Mouse (Mus musculus) brain, embryonic 18.5 days (tissue): ENCODE results near the gene Nup214.

ENCODE experiments used
- DNase-seq: peaks from one replicate; pipeline ENCODE4 v3.0.0-alpha.2; 2012; ENCODE audit warnings: low read depth, low spot score

Gene Nup214

GRCm38 (mm10) chr2:32045375-32045774 is 71.1 kb downstream of the Nup214 start:
- no peak for DNase-seq

DNA sequence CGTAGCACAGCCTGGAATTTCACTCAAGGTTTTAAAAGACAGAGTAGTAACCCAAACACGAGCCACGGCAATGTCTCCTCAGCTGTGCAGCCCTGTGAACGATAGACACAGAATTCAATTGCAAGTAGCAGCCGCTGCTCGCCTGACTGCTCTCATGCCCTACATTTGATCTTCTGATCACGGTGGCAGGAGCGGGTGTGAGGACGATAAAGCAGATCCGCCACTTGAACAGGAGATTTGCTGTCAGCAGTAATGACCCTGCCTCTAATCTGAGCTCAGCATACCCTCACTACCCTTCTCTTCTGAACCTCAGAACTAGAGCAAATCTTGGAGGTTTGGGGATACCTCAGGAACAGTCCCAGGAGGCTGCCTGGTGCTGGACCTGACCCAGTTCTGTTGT is 71.8 kb downstream of the Nup214 start:
- no peak for DNase-seq

- DNase-seq = no peak
Observed at GRCm38 (mm10) chr2:32047323-32047722, 73.1 kb downstream of the Nup214 start.

GRCm38 (mm10) chr2:32051791-32052190 is 77.6 kb downstream of the Nup214 start:
- DNase-seq = no peak

GRCm38 (mm10) chr2:32052418-32052817 is 78.2 kb downstream of the Nup214 start:
- no peak for DNase-seq

- DNase-seq = no peak
Observed at GRCm38 (mm10) chr2:32055357-32055965, 81.2 kb downstream of the Nup214 start.

DNA sequence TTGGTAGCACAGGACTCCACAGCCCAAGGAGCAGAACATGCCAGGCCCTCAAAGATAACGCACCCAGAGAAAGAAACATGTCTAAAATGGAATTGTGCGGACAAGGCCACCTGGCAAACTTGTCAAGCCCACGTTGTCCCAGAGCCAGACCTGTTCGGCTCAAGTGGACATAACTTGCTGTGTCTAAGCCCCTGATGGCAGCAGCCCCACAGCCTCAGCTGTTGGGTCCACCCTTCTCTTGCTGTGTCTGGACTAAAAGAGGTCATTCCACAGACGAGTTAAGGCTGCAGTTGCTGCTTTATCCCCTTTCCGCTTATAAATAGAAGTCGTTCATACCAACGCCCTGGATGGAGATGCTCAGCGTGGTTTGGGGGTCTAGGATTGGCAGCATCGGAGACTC is 82.3 kb downstream of the Nup214 start:
- no peak for DNase-seq

DNA sequence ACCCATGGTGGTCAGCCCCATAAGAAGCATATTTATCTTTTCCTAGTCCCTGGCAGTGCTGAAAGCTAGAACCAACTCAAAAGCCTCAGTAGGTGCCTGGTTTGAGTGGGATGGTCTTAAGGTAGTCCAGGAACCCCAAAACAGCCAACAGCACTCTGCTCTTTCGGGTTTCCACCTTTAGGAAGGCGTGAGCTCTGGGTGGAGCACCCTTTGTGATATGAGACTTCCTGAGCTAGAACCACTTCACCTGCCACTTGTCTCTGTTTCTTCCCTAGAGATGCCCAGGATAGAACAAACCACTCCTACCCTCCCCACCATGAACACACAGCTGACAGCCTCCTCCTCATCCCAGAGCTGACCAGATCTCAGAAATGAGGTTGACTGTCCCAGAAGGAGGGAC is 83.1 kb downstream of the Nup214 start:
- DNase-seq = no peak

DNA sequence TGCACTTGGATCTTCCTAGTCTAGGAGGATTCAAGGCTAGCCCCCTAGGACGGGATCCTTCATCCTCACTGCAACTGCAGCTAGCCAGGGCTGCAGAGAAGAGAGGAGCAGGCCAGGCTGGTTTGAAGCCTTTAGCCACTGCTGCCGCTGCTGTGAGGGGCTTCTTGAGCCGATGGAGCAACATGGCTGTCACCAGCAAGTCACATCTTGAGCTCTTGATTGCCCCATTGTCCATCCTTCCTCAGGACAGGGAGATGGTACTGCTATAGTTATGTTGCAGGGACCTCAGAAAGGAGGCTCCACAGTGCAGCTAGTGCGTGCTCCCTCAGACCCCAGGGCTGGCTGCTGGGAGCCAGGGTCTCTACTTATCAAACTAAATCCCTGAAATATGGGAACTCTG is 83.6 kb downstream of the Nup214 start:
- no peak for DNase-seq

DNA sequence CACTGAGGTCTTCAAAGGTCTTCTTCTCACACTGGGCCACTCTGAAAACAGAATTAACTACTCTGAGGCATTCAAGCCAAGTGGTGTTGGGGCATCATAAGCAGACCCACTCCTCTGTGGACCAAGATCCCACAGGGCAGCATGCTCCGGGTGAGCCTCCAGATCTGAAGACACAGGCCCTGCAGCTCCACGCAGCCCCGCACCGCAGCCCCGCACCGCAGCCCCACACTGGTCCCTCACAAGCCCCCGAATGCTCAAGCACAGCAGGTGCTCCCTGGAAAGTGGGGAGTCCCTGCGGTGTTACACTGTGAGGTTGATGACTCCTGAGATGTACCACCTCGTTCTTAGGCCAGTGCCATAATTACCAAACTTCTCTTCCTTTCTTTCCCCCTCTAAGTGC is 84.0 kb downstream of the Nup214 start:
- DNase-seq = no peak

- no peak for DNase-seq
Observed at GRCm38 (mm10) chr2:32058716-32059115, 84.5 kb downstream of the Nup214 start.

DNA sequence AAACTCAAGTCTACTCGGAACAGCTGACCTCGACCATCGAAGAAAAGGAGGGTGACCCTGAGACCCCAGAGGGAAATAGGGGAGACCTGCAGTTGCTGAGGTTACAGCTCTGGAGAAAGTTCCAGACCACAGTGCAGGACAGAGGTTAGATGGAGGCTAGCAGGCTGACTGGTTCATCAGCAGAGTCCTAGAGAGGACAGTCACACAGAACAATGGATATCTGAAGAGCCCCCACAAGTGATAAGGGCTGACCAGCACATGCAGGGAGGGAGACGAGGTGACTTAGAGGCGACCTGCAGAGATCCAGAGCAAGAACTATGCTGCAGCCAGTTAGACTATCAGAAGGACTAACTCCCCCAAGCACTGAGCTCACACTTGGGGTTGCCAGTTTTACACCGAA is 85.4 kb downstream of the Nup214 start:
- DNase-seq = no peak

GRCm38 (mm10) chr2:32060228-32060805 is 86.1 kb downstream of the Nup214 start:
- no peak for DNase-seq

DNA sequence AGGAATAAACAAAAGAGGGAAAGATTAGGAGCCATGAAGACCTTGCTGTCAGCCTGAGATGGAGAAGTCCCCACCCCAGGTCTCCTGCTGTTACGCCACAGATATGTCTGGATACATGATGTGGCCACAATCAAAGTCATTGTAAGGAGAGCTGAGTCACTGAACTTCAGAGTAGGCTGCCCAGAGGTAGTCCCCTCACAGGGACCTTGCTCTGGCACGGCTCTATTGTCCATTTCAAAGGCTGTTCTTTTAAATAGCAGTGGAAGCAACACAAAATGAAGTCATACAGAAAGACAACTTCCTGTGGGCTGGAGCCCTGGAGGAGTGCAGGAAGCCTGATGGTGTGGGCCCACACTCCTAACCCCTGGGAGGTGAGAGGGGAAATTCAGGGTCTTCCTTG is 87.0 kb downstream of the Nup214 start:
- DNase-seq = no peak

GRCm38 (mm10) chr2:32061722-32062505 is 87.7 kb downstream of the Nup214 start:
- DNase-seq = no peak

- DNase-seq = no peak
Observed at GRCm38 (mm10) chr2:32062626-32063410, 88.6 kb downstream of the Nup214 start.

DNA sequence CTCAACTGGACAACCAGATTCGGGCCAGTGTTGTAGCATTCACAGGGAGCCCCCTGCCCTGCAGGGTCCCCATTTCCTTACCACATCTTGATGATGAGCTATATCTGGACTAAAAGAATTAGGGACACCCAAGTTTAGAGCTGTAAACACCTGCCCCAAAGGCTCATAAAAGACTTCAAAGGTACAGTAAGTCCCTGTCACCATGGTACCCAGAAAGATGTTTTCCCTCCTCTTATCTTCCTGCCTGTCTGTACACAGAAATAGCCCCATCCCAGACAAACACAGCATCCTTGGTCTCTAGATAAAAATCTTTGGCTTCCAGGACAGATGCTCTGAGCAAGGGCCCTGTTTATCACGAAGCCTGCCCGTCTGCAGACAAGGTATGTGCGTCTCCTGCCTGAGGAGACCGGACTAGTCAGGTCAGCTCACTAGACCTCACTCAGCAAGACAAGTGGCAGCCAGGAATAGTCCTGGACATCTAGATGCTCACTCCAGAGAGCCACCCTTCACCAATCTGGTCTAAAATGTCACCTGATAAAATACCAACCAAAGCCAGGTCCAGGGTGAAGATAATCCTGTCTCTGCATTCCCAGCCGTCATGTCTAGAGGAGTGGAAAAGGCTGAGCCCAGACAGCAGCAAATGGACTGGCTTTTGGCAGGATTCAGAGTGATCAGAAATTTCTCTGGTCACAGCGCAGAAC is 89.4 kb downstream of the Nup214 start:
- no peak for DNase-seq

GRCm38 (mm10) chr2:32064913-32065312 is 90.7 kb downstream of the Nup214 start:
- no peak for DNase-seq

- DNase-seq = no peak
Observed at GRCm38 (mm10) chr2:32065371-32065791, 91.1 kb downstream of the Nup214 start.

GRCm38 (mm10) chr2:32066005-32066404 is 91.8 kb downstream of the Nup214 start:
- DNase-seq = no peak

DNA sequence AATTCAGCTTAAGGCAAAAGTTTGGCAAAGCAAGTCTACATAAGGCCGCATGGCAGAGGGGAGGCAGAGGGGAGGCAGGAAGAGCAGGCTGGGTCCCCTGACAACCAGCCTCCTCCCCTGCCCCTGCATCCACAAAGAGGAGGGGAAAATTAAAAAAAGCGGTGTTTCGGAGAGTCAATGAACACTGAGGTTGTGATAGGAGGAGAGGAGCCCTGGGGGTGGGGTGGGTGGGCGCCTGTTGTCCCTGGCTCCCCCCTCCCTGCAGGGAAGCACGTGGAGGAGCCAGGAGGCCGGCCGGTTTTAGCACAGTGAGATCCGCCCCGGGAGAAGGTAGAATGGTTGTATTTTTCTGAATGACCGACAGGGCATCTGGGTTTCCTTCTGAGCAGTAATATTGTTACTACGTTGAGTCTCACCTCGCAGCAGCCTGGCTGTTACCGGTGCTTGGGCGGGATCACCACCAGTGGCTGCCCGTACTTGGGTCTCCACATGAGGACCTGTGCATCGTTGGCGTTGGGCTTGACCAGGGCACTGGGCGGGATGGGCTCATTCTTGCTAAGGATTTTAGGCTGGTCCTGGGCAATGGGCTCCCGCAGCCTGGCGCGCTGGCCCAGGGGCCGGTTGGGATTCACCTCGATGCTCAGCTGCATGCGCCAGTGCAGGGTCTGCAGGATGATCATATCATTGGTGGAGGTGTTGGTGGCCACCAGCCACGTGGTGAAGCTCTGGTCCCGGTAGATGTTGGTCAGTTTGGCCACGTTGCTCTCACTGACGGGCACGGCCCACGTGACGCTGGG is 94.8 kb downstream of the Nup214 start:
- no peak for DNase-seq
